Mouse (Mus musculus) ES-Bruce4 (cell line): Measurements from ENCODE around the gene Sap25.

Source experiments
- CTCF ChIP-seq: IDR thresholded peaks from one replicate; pipeline ENCODE4 v1.8.1; 2011; ENCODE audit warnings: low read depth, low read length
- EP300 ChIP-seq: IDR thresholded peaks from 2 replicates; pipeline ENCODE4 v1.6.1; 2011; ENCODE audit warnings: low read depth, low read length; ENCODE audit not compliant: insufficient read depth
- POLR2A ChIP-seq: IDR thresholded peaks from one replicate; pipeline ENCODE4 v1.8.1; 2011; ENCODE audit warnings: low read length; ENCODE audit not compliant: insufficient read depth

DNA sequence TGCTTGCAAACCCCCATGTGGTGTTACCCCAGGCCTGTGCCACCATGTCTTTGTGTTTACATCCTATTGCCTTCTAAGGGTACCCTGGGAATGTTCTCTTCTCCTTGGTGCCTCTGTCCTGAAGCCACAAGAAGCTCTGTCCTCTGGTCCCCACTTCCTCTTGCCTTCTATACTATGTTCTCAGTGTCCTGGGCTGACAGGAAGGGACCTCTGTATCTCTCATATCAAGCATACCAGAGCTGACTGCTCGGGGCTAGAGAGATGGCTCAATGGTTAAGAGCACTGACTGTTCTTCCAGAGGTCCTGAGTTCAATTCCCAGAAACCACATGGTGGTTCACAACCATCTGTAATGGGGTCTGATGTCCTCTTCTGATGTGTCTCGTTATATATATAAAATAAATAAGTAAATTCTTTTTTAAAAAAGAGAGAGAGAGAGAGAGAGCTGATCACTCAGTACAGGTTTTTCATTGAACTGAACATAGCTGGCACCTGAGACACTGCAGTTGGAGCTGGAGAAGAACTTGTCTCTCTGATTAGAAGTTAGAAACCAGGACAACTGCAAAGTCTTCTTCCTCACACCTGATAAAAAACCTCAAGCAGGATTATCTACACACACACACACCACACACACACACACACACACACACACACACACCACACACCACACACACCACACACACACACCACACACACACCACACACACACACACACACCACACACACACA is 42.9 kb upstream of the Sap25 start:
- TF ChIP-seq POLR2A (no peak), CTCF (no peak), EP300 (no peak)
